Mouse (Mus musculus): ENCODE data around the gene Zranb2. TPM values are rescaled to one million over a fixed set of nuclear protein-coding genes. Genes with fewer than 3 reads are reported as not detected.

Zranb2 gene
- 10 to 100 TPM; 46.4 to 54.6 (median 51.1) TPM for total RNA-seq (2022)

- peak; percentile 91 for DNase-seq (ENCODE audit: low spot score in 2 of 2)
These were observed at the start of gene Zranb2 for GRCm38 (mm10) chr3:157533964-157534785. Gene Zranb2 (plus strand): TSS chr3:157534160.

GRCm38 (mm10) chr3:157492043-157492442 lies 41.9 kb upstream of the Zranb2 start:
- no peak for DNase-seq (ENCODE audit: low spot score in 2 of 2)

- no peak for DNase-seq (ENCODE audit: low spot score in 2 of 2)
These were observed 31.7 kb upstream of the Zranb2 start for GRCm38 (mm10) chr3:157502216-157502615.

GRCm38 (mm10) chr3:157514116-157514796 lies 19.7 kb upstream of the Zranb2 start:
- no peak for DNase-seq (ENCODE audit: low spot score in 2 of 2)

GRCm38 (mm10) chr3:157516471-157516870 lies 17.5 kb upstream of the Zranb2 start:
- DNase-seq (ENCODE audit: low spot score in 2 of 2): no peak

GRCm38 (mm10) chr3:157517992-157518391 lies 16.0 kb upstream of the Zranb2 start:
- DNase-seq (ENCODE audit: low spot score in 2 of 2): no peak

GRCm38 (mm10) chr3:157520433-157520832 lies 13.5 kb upstream of the Zranb2 start:
- no peak for DNase-seq (ENCODE audit: low spot score in 2 of 2)

GRCm38 (mm10) chr3:157523834-157524233 lies 10.1 kb upstream of the Zranb2 start:
- no peak for DNase-seq (ENCODE audit: low spot score in 2 of 2)

- no peak for DNase-seq (ENCODE audit: low spot score in 2 of 2)
These were observed 2.4 kb upstream of the Zranb2 start for GRCm38 (mm10) chr3:157531585-157531984.

- no peak for DNase-seq (ENCODE audit: low spot score in 2 of 2)
These were observed 941 bp downstream of the Zranb2 start for GRCm38 (mm10) chr3:157534786-157535415.

- no peak for DNase-seq (ENCODE audit: low spot score in 2 of 2)
These were observed 15.4 kb downstream of the Zranb2 start for GRCm38 (mm10) chr3:157549323-157549722.

GRCm38 (mm10) chr3:157549758-157550600 lies 16.0 kb downstream of the Zranb2 start:
- no peak for DNase-seq (ENCODE audit: low spot score in 2 of 2)

- DNase-seq (ENCODE audit: low spot score in 2 of 2): no peak
These were observed 31.2 kb downstream of the Zranb2 start for GRCm38 (mm10) chr3:157565196-157565595.

- DNase-seq (ENCODE audit: low spot score in 2 of 2): no peak
These were observed 33.0 kb downstream of the Zranb2 start, which contains the start of gene Ptger3 for GRCm38 (mm10) chr3:157566725-157567565. Gene Ptger3 (plus strand): TSS chr3:157566892.

- no peak for DNase-seq (ENCODE audit: low spot score in 2 of 2)
These were observed 33.7 kb downstream of the Zranb2 start for GRCm38 (mm10) chr3:157567566-157568132.

GRCm38 (mm10) chr3:157572011-157572410 lies 38.1 kb downstream of the Zranb2 start:
- no peak for DNase-seq (ENCODE audit: low spot score in 2 of 2)

GRCm38 (mm10) chr3:157575441-157576342 lies 41.7 kb downstream of the Zranb2 start:
- DNase-seq (ENCODE audit: low spot score in 2 of 2): no peak

- no peak for DNase-seq (ENCODE audit: low spot score in 2 of 2)
These were observed 42.4 kb downstream of the Zranb2 start for GRCm38 (mm10) chr3:157576343-157576722.

GRCm38 (mm10) chr3:157576862-157577261 lies 42.9 kb downstream of the Zranb2 start:
- DNase-seq (ENCODE audit: low spot score in 2 of 2): no peak
